Mouse (Mus musculus) megakaryocyte, adult 5-6 weeks (primary cell): ENCODE data around the gene Trh. TPM values are rescaled to one million over a fixed set of nuclear protein-coding genes. Genes with fewer than 3 reads are reported as not detected.
A peak's percentile ranks its signal among the peaks of the same experiment; 100 is the strongest.

Source experiments
- ATAC-seq: 2 replicates; pipeline ENCODE4 v1.8.0; 2016; ENCODE audit warnings: mild to moderate bottlenecking, inconsistent platforms; ENCODE audit not compliant: poor library complexity, severe bottlenecking
- total RNA-seq, 2 experiments: library from RNA; stranded (forward) in 1 of 2; stranded (reverse) in 1 of 2; fragments of 153-499, 151-499 nt in 1 of 2; fragments of 221-1000, 200-1000 nt in 1 of 2; gene quantifications; 2 replicates each; pipeline versions ENCODE4 v1.2.3 to v1.2.4; 2015 to 2017

Trh gene
- total RNA-seq (2015) (not detected in 2 replicates), total RNA-seq (2017) (not detected in 2 replicates)

DNA sequence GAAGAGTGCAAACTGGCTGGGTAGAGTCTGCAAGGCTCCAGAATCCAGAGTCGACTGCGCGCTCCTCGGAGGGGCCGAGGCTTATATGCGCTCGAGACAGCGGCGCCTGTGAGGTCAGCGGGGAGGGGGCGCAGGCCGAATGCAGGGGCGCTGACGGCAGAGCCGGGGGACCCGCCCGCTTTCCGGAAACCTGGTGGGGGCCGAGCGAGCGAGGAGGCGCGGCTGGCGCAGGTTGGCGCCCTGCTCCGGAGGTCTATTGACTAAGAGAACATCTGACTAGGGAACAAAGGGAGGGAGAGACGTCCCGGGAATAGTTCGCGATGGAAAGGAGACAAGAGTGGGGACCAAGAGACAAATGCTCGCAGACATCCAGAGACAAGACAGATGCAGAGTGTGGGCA is at the start of gene Trh:
Gene Trh (minus strand): TSS at position 60 of the 400 bp plus-strand sequence.
- no peak for ATAC-seq

- no peak for ATAC-seq
These were observed 46.4 kb upstream of the Trh start for GRCm38 (mm10) chr6:92290826-92291225.

DNA sequence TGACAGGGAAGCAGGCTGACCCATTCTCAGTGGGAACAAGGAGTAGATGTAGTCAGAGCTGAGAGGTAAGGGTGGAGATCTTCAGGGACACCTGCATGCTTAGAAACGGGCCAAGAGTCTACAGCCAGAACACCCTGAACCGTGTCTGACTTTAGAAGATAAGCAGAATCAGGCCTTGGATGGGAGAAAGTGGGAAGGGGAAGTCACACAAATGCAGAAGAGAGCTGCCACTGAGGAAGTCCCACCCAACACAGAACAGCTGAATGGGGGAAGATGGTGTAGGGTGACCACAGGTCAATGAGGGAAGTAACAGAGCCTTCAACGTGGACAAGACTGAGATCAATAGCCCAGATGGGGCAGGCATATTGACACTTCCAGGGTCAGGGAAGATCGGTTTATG is 42.4 kb upstream of the Trh start:
- peak; percentile 90 for ATAC-seq

DNA sequence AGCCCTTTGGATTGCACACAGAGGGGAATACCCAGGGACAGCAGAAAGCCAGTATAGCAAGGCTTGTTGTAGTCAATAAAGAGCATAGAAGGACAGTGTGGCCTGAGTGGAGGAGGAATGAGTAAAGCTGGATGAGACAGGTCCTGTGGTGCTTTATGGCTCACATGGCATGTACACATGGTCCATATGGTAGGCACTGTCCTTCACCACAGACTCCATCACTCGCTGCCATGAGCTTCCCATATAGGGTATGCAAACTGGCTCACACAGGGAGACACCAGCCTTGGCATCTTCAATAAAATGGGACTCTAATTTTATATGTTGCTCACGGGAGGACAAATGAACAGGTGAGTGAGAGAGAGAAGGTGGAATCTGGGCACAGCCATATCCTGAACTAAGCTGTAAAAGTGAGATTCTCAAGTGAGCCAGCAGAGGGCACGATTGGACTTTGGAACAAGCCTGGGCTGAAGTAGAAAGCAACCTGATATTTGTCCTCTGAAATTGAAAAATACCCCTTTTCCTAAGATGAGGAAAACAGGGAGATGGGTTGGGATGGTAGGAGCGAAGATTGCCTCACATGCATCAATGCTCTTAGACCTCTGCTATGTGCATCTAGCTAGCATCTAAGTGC is 41.9 kb upstream of the Trh start:
- ATAC-seq: peak; percentile 65

DNA sequence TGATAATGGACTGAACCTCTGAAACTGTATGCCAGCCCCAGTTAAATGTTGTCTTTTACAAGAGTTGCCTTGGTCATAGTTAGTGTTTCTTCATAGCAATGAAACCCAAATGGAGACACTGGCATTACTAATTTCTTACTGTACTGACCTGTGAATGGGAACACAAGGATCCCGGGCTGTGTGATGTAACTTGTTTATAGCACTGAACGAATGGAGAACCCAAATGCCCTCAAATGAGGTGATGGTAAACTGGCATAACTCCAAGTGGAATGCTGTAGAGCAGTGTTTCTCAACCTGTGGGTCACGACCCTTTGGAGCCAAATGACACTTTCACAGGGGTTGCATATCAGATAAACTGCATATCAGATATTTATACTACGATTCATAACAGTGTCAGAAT is 41.1 kb upstream of the Trh start:
- no peak for ATAC-seq

DNA sequence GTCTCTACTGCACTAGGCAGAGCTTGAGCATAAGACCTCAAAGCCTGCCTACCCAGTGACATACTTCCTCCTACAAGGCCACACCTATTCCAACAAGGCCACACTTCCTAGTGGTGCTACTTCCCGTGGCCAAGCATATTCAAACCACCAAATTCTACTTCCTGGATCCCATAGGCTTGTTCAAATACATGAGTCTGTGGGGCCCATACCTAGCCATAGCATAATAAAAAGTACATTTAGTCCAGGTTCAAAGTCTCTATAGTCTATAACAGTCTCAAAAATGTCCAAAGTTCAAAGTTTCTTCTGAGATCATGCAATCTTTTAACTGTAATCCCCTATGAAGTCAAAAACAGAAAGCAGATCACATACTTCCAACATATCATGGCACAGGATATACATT is 32.7 kb upstream of the Trh start:
- no peak for ATAC-seq

DNA sequence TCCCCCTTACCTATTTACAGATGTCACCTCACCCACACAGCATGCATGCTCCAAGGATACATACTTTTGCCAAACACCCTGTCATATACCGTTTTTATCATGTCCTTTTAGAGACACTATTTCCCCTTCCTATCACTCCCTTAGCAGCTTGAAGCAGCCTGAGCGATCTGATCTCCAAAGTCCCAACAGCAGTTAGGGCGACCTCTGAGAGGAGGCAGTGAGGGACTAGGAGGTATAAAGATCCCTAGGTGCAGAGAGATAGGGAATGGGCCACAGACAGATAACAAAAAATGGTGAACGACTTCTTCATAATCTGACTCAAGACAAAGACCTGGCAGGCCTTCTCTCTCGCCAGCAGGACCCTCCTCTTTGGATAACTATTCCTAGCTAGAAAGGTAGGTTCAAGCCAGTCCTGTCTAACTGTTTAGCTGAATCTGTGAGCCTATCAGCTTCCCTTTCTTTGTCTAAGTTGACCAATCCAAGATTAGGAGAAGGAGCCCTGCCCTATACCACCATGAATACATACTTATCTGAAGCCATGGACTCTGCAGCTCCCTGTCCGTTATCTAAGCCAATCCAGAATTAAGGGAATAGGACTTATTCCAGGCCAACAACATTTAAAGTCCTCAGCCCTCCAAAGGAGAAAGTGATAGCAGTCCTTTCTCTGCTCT is 29.3 kb upstream of the Trh start:
- ATAC-seq: no peak

DNA sequence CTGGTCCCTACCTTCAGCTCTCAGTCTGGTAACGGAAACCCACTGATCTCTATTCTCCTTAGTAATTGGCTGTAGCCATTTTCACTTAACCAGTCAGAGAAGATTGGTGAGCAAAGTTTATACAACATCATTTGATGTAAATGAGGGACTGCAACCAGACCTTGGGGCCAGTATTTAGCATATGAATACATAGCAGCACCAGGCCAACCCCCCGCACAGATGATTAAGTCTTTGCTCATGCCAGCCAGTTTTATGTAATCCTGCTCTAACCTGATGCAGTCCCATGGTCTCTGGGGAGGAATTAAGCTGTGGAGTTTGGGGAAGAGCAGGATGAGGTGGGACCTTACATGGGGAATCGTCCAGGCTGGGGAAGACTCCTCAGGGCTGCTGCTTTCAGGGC is 28.2 kb upstream of the Trh start:
- ATAC-seq: no peak

DNA sequence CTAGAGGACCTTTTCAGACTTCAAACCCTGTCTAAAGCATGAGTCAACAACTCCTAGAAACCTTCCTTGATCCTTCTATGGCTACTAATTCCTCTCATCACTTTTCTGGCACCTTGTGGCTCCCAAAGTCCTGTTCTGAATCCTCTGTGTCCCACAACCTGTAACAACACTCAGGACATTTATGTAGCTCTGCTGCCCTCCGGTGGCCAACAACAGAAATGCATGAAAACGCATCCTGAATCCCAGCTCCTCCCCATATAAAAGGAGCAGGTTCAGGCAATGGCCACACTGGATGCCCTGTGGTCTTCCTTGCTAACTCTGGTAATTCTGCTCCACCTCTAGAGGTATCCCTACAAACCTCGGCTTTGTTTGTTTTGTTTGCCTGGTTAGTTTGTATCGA is 24.6 kb upstream of the Trh start:
- ATAC-seq: peak; percentile 84

DNA sequence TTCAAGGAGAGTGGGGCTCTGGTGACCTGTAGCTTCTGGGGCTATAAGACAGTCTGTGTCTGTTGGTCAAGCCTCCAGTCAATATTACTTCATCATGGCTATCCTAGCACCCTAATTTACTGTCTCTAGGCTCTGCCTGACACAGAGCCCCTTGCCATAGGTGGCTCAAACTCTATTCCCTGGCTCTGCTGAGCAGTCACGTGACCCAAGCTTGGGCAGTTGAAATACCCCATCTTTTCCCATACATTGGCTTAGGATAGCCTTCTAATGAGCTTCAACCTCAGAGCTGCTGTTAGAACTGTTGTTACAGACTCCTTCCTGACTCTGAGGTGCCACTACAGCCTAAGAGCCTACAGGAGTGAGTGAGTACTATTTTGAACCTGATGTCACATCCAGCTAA is 23.6 kb upstream of the Trh start:
- ATAC-seq: no peak

- ATAC-seq: no peak
These were observed 16.9 kb upstream of the Trh start for GRCm38 (mm10) chr6:92261162-92261843.

DNA sequence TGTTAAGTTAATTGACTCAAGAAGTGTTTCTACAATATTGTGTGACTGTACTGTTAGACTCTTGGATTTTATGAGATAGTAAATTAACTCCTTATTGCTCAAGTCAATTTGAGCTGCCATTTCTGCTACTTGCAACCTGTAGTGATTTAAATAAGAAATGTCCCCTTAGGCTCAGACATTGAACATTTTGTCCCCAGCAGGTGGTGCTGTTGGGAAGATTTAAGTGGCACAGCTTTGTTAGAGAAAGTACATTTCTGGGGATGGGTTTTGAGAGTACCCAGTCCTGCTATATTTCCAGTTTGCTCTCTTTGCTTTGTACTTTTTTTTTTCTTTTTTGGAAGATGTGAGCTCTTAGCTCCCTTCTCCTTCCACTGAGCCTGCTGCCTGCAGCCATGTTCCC is 10.9 kb upstream of the Trh start:
- ATAC-seq: no peak

GRCm38 (mm10) chr6:92253253-92253870 is 8.9 kb upstream of the Trh start:
- no peak for ATAC-seq

- no peak for ATAC-seq
These were observed 2.9 kb upstream of the Trh start for GRCm38 (mm10) chr6:92247215-92247919.

DNA sequence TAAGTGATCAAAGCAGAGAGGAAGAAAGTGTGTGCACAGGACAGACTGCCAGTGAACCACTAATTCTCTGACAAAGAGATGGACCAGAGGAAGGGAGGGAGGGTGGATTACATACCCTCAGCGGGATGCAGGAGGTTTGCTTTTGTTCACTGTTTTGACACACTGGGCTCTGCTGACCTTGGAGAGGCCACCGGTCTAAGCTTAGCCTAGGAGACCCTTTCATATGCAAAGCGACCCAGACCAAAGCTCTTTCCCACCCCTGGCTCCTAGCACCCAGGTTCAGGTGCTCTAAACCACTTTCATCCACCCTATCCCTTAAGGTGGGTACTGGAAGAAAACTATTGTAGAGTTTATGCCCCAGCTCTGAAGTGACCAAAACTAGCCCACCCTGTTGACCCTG is 1.9 kb upstream of the Trh start:
- ATAC-seq: no peak

GRCm38 (mm10) chr6:92241178-92241906 is 3.1 kb downstream of the Trh start:
- ATAC-seq: peak; percentile 77

DNA sequence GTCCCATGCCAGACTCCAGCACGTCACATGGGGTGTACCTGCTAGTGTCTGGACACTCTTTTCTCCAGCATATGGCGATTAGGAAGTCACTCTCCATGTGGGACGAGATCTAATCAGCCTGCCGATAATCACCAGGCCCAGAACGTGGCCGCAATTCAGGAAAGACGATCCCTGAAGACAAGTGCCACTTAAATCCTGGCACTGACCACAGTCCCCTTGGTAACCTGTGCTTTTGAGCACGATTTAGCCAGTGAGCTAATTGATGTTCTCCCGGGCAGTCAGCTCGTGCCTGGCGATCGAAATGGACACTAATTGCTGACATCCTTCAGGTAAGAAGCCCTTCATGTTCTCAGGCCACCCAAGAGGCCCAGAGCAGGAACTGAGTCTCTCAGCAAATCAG is 9.4 kb downstream of the Trh start:
- no peak for ATAC-seq

DNA sequence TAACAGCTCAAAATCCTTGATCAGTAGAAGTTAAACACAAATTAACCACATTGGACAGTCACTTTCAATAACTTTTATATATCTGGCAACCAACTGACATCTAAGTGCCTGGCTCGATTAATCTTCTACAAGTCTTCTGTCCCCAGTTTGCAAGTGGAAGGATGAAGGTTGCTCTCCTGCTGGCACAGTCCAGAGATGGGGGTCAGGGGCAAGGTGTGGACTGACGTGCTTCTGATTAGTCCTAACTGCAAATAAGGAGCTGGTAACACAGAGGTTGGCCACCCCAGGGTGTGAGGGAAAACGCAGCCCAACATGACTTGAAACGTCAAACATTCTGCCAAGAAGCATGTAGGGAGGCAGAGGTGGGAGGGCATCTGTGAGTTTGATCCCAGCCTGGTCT is 12.7 kb downstream of the Trh start:
- no peak for ATAC-seq

DNA sequence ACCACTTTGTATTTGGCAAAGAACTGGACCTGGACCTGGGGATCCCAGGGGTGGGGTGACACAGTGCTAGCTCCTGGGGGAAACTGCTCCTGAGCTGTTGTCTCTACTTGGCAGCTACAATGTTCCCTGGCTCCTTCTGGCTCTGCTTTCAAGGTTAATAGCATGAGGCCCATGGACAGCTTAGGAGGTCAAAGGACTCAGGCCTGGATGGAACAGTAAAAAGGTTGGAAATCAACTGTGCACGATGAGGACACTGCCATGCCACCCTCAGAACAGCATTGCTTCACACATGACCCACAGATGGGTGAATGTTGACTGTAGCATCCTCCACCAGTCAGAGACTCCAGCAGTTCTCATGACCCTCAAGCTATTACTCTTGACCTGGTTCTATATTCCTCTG is 13.1 kb downstream of the Trh start:
- ATAC-seq: no peak

DNA sequence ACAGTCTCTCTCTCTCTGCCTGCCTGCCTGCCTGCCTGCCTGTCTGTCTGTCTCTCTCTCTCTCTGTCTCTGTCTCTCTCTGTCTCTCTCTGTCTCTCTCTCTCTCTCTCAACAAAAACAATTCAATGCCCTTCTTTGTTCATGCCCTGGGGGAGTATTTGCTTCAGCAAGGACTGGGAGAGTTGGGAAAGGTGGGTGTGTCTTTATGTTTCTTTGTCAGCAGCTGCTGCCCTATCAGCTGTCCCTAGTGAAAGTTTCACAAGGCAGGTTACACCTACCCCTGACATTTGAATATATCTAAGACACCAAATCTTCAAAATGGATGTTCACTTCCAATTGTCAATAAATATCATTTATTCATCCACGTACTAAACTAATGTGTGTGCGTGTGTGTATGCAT is 14.9 kb downstream of the Trh start:
- ATAC-seq: no peak

DNA sequence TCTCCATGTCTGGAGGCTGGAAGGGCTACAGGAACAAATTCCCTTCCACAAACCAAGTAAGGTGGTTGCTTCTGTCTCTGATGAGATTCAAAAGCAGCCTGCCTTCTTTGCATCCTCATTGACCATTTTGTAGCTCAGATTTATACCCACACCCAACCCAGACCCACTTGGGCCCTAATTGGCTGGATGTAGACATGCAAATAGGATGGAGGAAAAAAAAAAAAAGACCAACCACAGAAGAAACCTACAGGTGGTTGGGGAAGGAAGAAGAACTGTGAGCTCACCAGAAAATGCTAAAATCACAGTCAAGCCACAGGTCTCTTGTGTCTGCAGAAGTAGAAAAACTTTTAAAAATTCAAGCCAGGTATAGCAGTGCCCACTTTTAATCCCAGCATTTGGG is 15.3 kb downstream of the Trh start:
- ATAC-seq: no peak
